Mouse (Mus musculus) olfactory bulb, adult 2 months (tissue): ENCODE results near the gene Fgfr2.

Experiments used
- CTCF ChIP-seq: fragments of 200-500 bp; IDR thresholded peaks from 2 replicates; pipeline ENCODE4 v1.5.1; 2012; ENCODE audit warnings: low read depth, mild to moderate bottlenecking, low read length, moderate library complexity; ENCODE audit not compliant: insufficient read depth
- POLR2A ChIP-seq: fragments of 200-500 bp; IDR thresholded peaks from 2 replicates; pipeline ENCODE4 v1.6.1; 2012; ENCODE audit warnings: mild to moderate bottlenecking, low read depth, low read length, moderate library complexity; ENCODE audit not compliant: insufficient read depth

DNA sequence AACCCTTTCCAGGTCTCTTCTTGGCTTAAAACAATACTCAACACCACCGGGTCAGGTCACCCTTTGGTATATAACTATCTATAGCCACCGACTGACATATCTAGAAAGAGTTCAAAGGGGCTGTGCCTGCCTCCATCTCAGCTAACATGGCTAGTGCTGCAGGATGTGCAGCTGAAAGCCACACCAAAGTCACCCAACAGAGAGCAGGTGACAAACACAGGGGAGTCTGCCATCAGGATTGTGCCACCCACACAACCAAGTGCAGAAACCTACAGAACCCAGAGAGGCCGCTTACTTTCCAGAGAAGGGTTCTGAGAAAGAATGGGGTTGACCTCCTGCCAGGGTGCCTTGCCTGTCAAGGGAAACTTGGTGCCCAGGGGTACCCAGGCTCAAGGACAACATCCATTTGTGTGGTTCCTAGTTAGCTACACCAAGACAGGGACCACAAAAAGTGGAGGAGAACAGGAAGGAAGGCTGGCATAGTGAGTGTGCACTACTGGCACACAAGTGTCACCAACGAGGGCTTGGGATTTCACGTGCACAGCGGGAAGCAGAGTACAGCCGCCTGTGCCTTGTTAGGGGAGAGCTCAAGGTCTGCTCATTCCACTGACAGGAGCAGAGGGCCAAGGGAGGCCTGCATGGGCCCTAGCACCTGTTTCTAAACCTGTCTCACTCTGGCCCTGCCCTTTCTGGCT is 350.0 kb downstream of the Fgfr2 start:
- TF ChIP-seq POLR2A, result no peak
- no peak for TF ChIP-seq CTCF
